Mouse (Mus musculus): Measurements from ENCODE around the gene Rfx5.

DNA sequence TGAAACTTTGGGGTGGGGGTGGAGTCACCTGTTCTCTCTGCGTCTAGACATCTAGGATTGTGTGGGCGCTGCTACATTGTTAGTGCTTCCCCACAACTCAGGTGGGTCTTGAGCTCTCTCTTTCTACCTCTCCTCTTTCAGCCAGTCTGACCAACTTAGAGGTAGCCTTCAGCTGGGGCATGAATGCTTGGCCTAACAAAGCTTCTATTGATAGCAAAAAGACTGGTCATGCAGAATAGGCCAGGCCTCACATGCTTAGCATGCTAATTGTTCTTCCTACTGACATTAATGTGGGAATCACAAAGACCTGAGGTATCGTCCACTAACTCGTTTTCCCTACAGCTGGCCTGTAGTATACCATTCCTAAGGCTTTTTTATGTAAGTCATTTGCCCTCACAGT, 48.7 kb downstream of the Rfx5 start:
- no peak for TF ChIP-seq CTCF (IDR thresholded peaks at IDR 0.05; ENCODE audit: borderline replicate concordance, control insufficient read depth, extremely low read depth, insufficient read depth, low read length, poor library complexity)
- no peak for TF ChIP-seq POLR2A (IDR thresholded peaks at IDR 0.05; ENCODE audit: control insufficient read depth, extremely low read depth, insufficient read depth, low read length, poor library complexity)
